Mouse (Mus musculus): ENCODE data around the gene Hmgb1.

Gene Hmgb1

GRCm38 (mm10) chr5:149027389-149027788 lies 156.9 kb downstream of the Hmgb1 start:
- no peak for DNase-seq (ENCODE audit: low spot score in 2 of 2)

- no peak for DNase-seq (ENCODE audit: low spot score in 2 of 2)
These were observed 163.2 kb downstream of the Hmgb1 start for GRCm38 (mm10) chr5:149021120-149021519.

DNA sequence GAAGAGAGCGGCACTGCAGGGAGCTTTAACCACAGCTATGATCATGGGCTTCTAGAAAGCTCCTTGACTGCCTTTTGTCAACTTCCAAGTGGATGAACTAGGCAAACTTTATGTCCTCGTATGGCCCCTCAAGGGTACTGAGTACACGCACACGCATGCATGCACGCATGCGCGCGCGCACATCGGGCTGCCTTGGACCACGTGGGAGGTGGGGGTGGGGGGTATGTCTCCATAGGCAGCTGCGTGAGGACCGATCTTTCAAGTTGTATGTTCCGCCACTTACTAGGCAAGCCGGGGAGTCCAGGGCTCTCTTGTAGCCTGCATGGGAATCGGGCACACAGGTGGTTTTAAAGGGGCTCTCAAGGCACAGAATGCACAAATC lies 163.6 kb downstream of the Hmgb1 start:
- DNase-seq (ENCODE audit: low spot score in 2 of 2), result no peak

DNA sequence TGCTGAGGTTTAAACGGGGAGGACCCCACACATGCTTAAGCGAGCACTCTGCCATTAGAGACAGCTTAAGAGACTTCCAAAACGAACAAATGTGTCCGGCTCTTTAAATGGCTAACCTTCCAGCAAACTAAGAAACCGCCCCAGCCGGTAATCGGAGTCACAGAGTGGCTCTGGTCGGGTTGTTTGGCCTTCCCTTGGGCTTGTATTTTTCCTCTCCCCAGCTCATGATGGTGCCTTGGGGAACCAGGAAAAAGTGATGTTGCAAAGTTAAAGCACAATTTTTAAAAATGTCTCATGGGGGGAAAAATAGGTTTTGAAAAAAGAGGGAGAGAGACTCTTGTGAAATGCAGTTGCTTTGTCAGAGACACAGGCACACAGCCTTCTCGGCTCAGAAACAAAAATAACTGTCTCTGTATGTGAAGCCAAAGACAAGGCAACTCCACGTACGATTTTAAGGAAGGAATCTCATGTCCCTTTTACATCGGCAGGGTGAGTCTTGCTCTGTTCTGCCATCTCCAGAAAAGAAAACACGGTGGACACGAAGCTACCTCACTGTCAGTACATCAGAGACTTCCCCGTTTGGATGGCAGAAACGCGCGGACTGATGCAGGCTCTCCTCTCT lies 164.1 kb downstream of the Hmgb1 start:
- DNase-seq (ENCODE audit: low spot score in 2 of 2), result no peak

- DNase-seq (ENCODE audit: low spot score in 2 of 2), result no peak
These were observed 166.4 kb downstream of the Hmgb1 start for GRCm38 (mm10) chr5:149017666-149018415.

DNA sequence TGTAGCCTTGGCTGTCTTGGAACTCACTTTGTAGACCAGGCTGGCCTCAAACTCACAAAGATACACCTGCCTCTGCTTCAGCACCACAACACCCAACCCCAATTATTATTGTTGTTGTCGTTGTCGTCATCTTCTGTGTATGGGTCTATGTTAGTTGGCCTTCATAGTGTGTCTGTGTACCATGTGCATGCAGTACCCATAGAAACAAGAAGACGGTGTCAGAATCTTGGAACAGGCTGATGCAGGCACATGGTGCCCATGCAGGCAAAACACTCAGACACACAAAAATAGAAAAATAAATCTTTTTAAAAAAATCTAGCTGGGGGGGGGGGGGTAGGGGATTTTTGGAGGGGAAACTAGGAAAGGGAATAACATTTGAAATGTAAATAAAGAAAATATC lies 167.1 kb downstream of the Hmgb1 start:
- DNase-seq (ENCODE audit: low spot score in 2 of 2), result no peak

GRCm38 (mm10) chr5:149016261-149016660 lies 168.0 kb downstream of the Hmgb1 start:
- no peak for DNase-seq (ENCODE audit: low spot score in 2 of 2)

DNA sequence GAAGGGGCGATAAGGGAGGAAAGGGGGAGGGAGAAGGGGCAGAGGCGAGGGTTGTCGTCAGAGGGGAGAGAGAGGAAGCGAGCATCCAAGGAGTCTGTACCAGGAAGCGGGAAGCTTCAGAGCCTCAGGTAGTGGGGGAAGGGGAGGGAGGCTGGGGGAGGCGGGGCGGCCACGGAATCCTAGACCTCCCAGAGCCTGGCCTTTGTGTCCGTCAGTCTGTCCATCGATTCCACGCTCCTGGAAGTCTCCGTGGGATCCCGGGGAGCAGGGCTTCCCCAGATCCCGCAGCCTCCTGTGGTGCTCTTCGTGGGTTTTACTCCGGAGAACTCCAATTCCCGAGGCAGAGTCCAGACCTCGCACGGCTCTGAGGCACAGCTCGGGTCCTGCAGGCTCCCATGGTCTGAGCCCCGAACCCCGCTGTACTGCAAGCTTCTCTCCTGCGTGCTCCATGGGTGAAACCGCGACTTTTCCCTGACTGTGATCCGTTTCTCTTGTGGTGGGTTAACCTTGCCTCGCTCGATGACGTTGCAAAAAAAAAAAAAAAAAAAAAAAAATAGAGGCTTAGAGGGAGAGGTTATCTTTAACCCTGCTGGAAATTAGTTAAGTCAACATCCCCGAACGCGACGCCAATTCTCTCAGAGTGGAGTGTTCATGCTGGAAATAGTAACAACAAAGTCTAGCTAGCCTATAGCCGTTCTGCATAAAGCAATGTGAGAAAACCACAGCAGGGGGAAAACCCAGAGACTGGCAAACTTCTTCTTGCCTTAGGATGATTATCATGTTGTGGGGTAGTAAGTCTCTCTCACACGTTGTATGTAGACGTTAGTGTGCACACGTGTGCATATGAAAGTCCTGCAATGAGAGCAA lies 168.7 kb downstream of the Hmgb1 start:
- peak; percentile 14 to 31 for DNase-seq (ENCODE audit: low spot score in 2 of 2)

GRCm38 (mm10) chr5:149014600-149015268 lies 169.6 kb downstream of the Hmgb1 start:
- DNase-seq (ENCODE audit: low spot score in 2 of 2), result peak; percentile 41 to 50

- DNase-seq (ENCODE audit: low spot score in 2 of 2), result no peak
These were observed 170.3 kb downstream of the Hmgb1 start for GRCm38 (mm10) chr5:149013817-149014508.

GRCm38 (mm10) chr5:149009111-149009510 lies 175.2 kb downstream of the Hmgb1 start:
- DNase-seq (ENCODE audit: low spot score in 2 of 2), result no peak

DNA sequence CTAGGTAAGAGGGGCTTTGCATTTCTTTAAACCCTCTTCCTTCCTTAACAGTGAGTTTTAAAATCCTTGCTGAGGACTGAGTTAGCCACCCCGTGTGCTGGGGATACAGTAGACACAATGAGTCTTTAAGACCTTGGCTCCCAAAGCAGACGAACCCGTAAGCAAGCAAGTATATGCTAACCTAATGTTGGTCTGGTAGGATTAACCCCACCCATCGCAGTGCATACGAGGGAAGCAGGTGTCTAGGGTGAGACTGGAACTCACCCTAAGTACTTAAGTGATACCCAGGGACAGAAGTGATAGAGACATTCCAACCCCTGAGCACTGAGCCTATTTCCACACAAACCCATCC lies 177.0 kb downstream of the Hmgb1 start:
- DNase-seq (ENCODE audit: low spot score in 2 of 2), result no peak

DNA sequence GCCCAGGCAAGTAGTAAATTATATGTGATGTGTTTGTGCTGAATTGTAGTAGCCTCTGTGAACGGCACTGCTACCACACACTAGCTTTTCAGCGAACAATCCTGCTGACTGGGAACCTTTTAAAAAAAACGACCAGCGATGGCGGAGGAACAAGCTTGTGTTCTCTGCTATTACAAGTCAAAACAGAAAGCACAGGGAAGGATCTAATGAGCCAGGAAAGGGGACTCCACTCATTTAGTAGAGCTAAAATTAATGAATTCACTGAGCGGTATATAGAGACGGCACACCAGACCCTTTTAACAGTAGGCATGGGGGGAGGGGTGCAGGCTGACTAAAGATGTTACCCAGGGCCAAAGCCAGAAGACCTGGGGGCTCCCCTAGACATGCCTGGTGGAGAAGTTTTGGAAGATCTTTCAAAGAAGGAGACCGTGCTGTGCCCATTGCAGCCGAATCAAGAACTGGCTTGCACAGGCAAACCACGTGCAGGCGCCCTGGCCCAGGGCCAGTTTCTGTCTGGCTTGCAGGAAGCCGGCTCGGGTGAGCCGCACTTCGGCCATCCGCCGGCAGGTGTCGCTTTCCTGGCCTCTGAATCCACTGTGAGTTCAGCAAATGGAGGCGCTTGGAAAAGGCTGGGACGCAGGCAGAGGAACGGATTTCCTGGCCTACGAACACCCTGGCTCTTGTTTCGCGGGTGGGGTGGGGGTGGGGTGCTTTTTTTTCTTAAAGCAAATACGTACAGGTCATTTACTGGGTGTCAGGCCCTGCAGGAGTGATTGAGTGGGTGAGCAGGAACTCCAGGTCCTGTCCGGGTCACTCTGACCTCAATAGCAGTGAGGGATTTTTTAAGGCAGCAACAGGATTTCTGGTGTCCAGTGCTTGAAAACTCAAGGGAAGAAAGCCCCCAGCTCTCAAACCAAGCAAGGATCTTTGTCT lies 177.7 kb downstream of the Hmgb1 start:
- peak; percentile 100 for DNase-seq (ENCODE audit: low spot score in 2 of 2)

DNA sequence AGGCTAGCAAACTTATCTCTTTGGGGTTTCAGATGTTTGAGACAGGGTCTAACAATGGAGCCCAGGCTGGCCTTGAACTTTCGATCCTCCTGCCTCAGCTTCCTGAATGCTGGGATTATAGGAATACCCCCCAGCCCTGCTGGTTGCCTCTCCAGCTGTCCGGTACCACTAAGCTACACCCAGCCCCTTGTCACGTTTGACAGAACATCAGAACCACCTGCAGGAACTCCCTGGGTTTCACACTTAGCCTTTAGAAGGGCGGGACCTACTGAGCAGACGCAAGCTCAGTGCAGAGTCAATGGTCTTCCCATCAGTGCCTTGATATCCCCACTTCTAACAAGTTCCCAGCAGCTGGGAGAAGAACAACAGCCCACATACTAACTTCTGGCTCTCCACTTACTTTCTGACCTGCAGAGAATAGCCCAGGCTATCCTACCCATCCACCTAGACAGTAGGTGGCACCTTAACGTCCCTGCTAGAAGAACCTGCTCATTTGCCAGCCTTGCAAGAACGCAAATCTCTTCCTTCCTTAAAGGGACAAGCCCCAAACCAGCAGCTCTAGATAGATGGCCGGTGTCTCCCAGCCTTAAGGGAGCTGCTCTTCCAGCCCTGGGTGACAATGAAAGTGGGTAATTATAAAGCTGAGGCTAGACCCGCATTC lies 178.5 kb downstream of the Hmgb1 start:
- no peak for DNase-seq (ENCODE audit: low spot score in 2 of 2)

DNA sequence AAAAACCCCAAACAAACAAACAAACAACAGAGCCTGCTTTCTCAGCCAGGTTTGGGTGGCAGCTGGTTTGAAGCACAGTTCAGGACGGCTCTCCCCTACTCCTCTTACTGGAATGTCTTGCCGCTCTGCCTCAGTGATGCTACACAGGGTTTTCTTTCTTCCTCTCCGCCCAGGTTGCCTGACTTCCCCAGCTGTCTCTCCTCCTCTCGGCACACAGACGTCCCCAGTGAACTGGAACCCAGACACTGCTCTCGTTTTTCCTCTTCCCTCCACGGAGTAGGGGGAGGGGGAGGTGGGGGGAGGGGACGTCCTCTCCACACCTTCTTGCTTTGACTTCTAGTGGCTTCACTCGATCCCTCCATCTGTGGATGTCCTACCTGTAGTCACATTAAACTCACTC lies 179.2 kb downstream of the Hmgb1 start:
- DNase-seq (ENCODE audit: low spot score in 2 of 2), result no peak

DNA sequence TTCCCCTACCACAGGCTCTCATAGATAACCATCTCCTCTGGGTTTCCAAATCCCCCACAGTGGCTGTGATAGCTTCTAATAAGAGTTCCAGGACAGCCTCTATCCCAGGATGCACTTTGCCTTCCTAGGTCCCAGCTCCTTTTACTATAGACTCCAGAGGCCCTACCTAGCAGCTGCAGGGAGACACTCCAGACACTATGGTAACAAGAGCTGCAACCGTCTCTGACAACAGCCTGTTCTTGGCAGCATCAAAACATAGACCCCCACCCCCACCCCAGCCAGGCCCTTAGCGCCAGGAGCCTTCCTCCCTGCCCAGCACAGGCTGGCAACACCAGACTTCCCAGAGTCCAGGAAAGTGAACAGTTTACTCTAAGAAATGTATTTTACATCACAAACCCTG lies 181.2 kb downstream of the Hmgb1 start:
- no peak for DNase-seq (ENCODE audit: low spot score in 2 of 2)

DNA sequence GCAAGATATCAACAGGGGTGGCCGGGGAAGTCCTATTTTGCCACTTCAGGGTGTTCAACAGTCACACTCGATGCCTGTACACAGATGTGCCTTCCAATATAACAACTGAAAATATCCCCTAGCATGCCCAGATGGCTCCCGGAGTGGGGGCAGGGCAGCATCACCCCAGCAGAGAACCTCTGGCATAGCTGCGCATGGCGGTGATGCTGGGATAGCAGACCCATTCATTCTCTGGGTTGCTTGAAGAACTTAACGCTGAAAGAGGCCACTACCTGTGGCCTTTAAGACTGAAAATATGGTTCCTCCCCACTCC lies 181.5 kb downstream of the Hmgb1 start:
- DNase-seq (ENCODE audit: low spot score in 2 of 2), result no peak

DNA sequence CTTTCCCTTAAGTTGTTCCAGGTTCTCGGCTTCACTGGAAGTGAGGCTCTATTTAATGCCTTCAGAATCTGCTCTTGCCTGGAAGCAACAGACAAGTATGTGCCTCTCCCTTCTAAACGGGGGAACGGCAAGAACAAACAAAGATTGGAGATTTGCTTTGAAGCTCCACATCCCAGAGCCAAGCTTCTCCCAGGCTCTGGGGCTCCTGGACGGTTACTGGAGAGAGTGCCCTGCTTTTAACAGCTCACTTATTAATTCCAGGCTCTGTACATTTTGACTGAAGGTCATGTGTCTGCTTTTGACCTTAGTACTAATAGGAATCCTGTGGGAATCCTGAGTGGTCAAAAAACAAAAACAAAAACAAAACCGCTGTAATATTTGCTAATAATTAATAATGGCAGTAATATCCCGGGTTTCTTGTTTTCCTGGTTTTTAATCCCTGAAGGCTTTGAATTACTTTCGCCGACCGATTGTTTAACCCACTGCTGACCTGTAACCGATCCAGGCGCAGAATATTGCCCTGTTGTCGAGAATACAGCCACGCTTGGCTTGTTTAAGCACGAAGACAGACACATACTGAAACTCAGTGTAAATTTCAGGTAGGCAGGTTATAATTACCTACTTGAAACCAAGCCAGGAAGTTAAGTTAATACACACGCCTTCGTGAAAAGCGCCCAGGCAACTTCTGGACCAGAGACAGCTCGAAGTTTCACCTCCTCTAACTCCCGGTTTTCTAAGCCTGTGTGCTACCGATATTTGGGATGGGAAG lies 182.1 kb downstream of the Hmgb1 start:
- no peak for DNase-seq (ENCODE audit: low spot score in 2 of 2)

DNA sequence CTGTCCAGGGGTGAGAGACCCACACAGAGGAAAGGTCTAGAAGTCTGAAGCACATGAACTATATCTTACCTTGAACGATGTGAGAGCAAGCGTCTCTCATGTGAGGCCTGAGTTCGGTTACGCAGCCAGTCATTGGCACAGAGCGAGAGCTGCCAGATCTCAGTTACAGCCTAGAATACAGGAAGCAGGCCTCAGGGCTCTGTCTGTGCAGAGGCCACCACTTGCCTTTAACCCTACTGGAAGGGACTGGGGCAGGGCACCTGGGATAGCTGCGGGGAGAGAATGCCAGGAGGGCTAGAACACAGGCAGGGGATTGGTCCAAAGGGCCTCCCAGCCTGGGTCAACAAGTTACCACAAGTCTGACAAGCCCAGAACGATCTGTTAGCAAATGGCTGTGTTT lies 184.5 kb downstream of the Hmgb1 start:
- DNase-seq (ENCODE audit: low spot score in 2 of 2), result no peak
